Mouse (Mus musculus) stomach, embryonic 16.5 days (tissue): Measurements from ENCODE around the gene Amdhd2. TPM values are rescaled to one million over a fixed set of nuclear protein-coding genes. Genes with fewer than 3 reads are reported as not detected.

Experiments used
- ATAC-seq: fragments of 200-750 bp; cut with Nextera tagmentation; 2 replicates; pipeline ENCODE4 v1.8.0; 2017; ENCODE audit warnings: moderate number of reproducible peaks, moderate TSS enrichment; ENCODE audit not compliant: insufficient read depth, low FRiP score
- H3K27ac ChIP-seq: fragments of 300-500 bp; sonication (generic); 2 replicates; pipeline ENCODE4 v1.5.1; 2014; ENCODE audit warnings: low read length
- H3K27me3 ChIP-seq: fragments of 300-500 bp; sonication (generic); 2 replicates; pipeline ENCODE4 v1.6.1; 2014; ENCODE audit warnings: low read length, control low read depth, mixed read lengths; ENCODE audit not compliant: control insufficient read depth, insufficient read depth
- H3K36me3 ChIP-seq: fragments of 300-500 bp; sonication (generic); 2 replicates; pipeline ENCODE4 v1.6.1; 2014; ENCODE audit warnings: low read length; ENCODE audit not compliant: control insufficient read depth, insufficient read depth
- H3K4me1 ChIP-seq: fragments of 300-500 bp; sonication (generic); 2 replicates; pipeline ENCODE4 v1.6.1; 2014; ENCODE audit warnings: low read length, control low read depth, mixed read lengths; ENCODE audit not compliant: control insufficient read depth, insufficient read depth
- H3K4me2 ChIP-seq: fragments of 300-500 bp; sonication (generic); 2 replicates; pipeline ENCODE4 v1.6.1; 2014; ENCODE audit warnings: low read depth, low read length, mixed read lengths
- H3K4me3 ChIP-seq: fragments of 300-500 bp; sonication (generic); replicated peaks from 2 replicates; pipeline ENCODE4 v1.5.1; 2014; ENCODE audit warnings: mild to moderate bottlenecking, low read length
- H3K9ac ChIP-seq: fragments of 300-500 bp; sonication (generic); 2 replicates; pipeline ENCODE4 v1.6.1; 2014; ENCODE audit warnings: low read length
- H3K9me3 ChIP-seq: fragments of 300-500 bp; sonication (generic); replicated peaks from 2 replicates; pipeline ENCODE4 v1.6.1; 2016; ENCODE audit warnings: low read length, control low read depth; ENCODE audit not compliant: control insufficient read depth
- WGBS: fragments of 180-500 bp; shearing (Covaris S2); extraction: QIAGEN DNeasy Blood & Tissue Kit; methylation state at CpG from one replicate; pipeline ENCODE4 v1.1.7; 2014; 5-methylcytosine and 5-hydroxymethylcytosine counted together
- polyA plus RNA-seq: library from polyadenylated mRNA; unstranded; fragments of >200 nt; fragmentation: Nextera tagmentation; extraction: Ambion mirVana; gene quantifications from 2 replicates; pipeline ENCODE4 v1.2.1, GENCODE M21; 2015

Gene Amdhd2
- polyA plus RNA-seq, 1 experiment from 2014 or later: 27.0 TPM

- Histone ChIP-seq H3K4me1 (peaks cover 78% of the 10 kb centered on the region), H3K27me3 (peaks cover 14% of the 10 kb centered on the region; the same call in 1 of the 2 replicates), H3K9me3 (no peaks in the 10 kb centered on the region), H3K27ac (peak overlapping the region; percentile 91), H3K4me3 (peak overlapping the region; percentile 67), H3K36me3 (no peaks in the 10 kb centered on the region), H3K9ac (peak overlapping the region; percentile 77), H3K4me2 (peak overlapping the region; percentile 90)
- ATAC-seq: no peak
- WGBS: 56% methylated on average over 34 of the region's 34 CpGs
Measured at GRCm38 (mm10) chr17:24207768-24208640, 44.4 kb upstream of the Amdhd2 start.

GRCm38 (mm10) chr17:24206451-24207351, 43.1 kb upstream of the Amdhd2 start:
- Histone ChIP-seq H3K36me3 (no peaks in the 10 kb centered on the region), H3K4me3 (peak overlapping the region; percentile 67), H3K27me3 (peaks cover 14% of the 10 kb centered on the region; the same call in 1 of the 2 replicates), H3K9ac (peak overlapping the region; percentile 77), H3K4me2 (peak overlapping the region; percentile 90), H3K4me1 (peaks cover 66% of the 10 kb centered on the region), H3K27ac (0 out of 2 replicates have a peak overlapping the region, but pooled peaks have one; percentile 7), H3K9me3 (no peaks in the 10 kb centered on the region)
- 4% methylated on average over 62 of the region's 62 CpGs for WGBS
- ATAC-seq: peak; percentile 7; the same call in 1 of the 2 replicates

GRCm38 (mm10) chr17:24205908-24206361, 42.4 kb upstream of the Amdhd2 start:
- Histone ChIP-seq H3K4me3 (peak overlapping the region; percentile 67), H3K4me2 (peak overlapping the region; percentile 90), H3K36me3 (no peaks in the 10 kb centered on the region), H3K27ac (peak overlapping the region; percentile 41; the same call in 1 of the 2 replicates), H3K4me1 (peaks cover 59% of the 10 kb centered on the region), H3K27me3 (peaks cover 14% of the 10 kb centered on the region; the same call in 1 of the 2 replicates), H3K9me3 (no peaks in the 10 kb centered on the region), H3K9ac (peak overlapping the region; percentile 82)
- WGBS: 7% methylated on average over 15 of the region's 15 CpGs
- no peak; the same call in 1 of the 2 replicates for ATAC-seq

- peak; percentile 55 for ATAC-seq
- Histone ChIP-seq H3K4me1 (peaks cover 56% of the 10 kb centered on the region), H3K9me3 (no peaks in the 10 kb centered on the region), H3K27ac (peak within 1 kb of the TSS; percentile 41; the same call in 1 of the 2 replicates), H3K9ac (peak within 1 kb of the TSS; percentile 82), H3K4me3 (peak within 1 kb of the TSS; percentile 67), H3K27me3 (peaks cover 14% of the 10 kb centered on the region; the same call in 1 of the 2 replicates), H3K4me2 (peak within 1 kb of the TSS; percentile 90), H3K36me3 (no peaks in the 10 kb centered on the region)
- under 1% methylated on average over 65 of the region's 65 CpGs for WGBS
Measured at GRCm38 (mm10) chr17:24205284-24205888, 41.8 kb upstream of the Amdhd2 start, which contains the start of gene Tbc1d24. Gene Tbc1d24, minus strand, starts transcription at chr17:24205562.

- 6% methylated on average over 7 of the region's 7 CpGs for whole genome bisulfite sequencing
- ATAC-seq: no peak
- peaks cover 54% of the 10 kb centered on the region for H3K4me1 ChIP-seq
- H3K36me3 ChIP-seq: no peaks in the 10 kb centered on the region
- H3K9ac ChIP-seq: peak overlapping the region; percentile 82
- peaks cover 14% of the 10 kb centered on the region; the same call in 1 of the 2 replicates for H3K27me3 ChIP-seq
- 0 out of 2 replicates have a peak overlapping the region, but pooled peaks have one; percentile 25 for H3K27ac ChIP-seq
- H3K4me2 ChIP-seq: peak overlapping the region; percentile 90
- no peaks in the 10 kb centered on the region for H3K9me3 ChIP-seq
- peak overlapping the region; percentile 67 for H3K4me3 ChIP-seq
Measured at GRCm38 (mm10) chr17:24204846-24205245, 41.3 kb upstream of the Amdhd2 start.

GRCm38 (mm10) chr17:24203611-24204534, 40.3 kb upstream of the Amdhd2 start:
- H3K4me1 ChIP-seq: peaks cover 46% of the 10 kb centered on the region
- no peak for ATAC-seq

GRCm38 (mm10) chr17:24203068-24203467, 39.5 kb upstream of the Amdhd2 start:
- ATAC-seq: no peak
- Histone ChIP-seq H3K4me3 (no peak overlapping the region), H3K27me3 (peaks cover 12% of the 10 kb centered on the region; the same call in 1 of the 2 replicates), H3K27ac (no peak overlapping the region), H3K4me1 (peaks cover 39% of the 10 kb centered on the region), H3K36me3 (no peaks in the 10 kb centered on the region), H3K9me3 (no peaks in the 10 kb centered on the region), H3K9ac (no peak overlapping the region), H3K4me2 (no peak overlapping the region)
- WGBS: 48% methylated on average over 4 of the region's 4 CpGs

More at GRCm38 (mm10) chr17:24203611-24204534, 40.3 kb upstream of the Amdhd2 start:
- Histone ChIP-seq H3K27me3 (peaks cover 14% of the 10 kb centered on the region; the same call in 1 of the 2 replicates), H3K9ac (no peak overlapping the region), H3K9me3 (no peaks in the 10 kb centered on the region), H3K4me3 (no peak overlapping the region), H3K4me2 (peak overlapping the region; percentile 90), H3K36me3 (no peaks in the 10 kb centered on the region), H3K27ac (no peak overlapping the region)
- 58% methylated on average over 3 of the region's 3 CpGs for WGBS
